Mouse (Mus musculus): Measurements from ENCODE around the gene Vmn2r21. TPM values are rescaled to one million over a fixed set of nuclear protein-coding genes. Genes with fewer than 3 reads are reported as not detected.
"Not testable (repeated sequence)": the region's sequence is repeated elsewhere in the genome, so short reads cannot be mapped to it uniquely, and the experiment has no call there.

Vmn2r21 gene
- not detected in 2 replicates for polyA plus RNA-seq (2012; rRNA removed)

- not testable (repeated sequence) for H3K4me1 ChIP-seq (ENCODE audit: control insufficient read depth, insufficient read depth, insufficient read length); H3K4me3 ChIP-seq (ENCODE audit: extremely low read depth, insufficient read depth, insufficient read length); DNase-seq (ENCODE audit: low read depth in 1 of 2, low spot score in 2 of 2); H3K27me3 ChIP-seq (ENCODE audit: control insufficient read depth, insufficient read depth, low read length); H3K36me3 ChIP-seq (ENCODE audit: control insufficient read depth, insufficient read depth, low read length); H3K27ac ChIP-seq (ENCODE audit: insufficient read depth, low read length)
- WGBS: no CpG with 5 or more reads among the region's 4 CpGs
These were observed at the start of gene Vmn2r21 for GRCm38 (mm10) chr6:123533306-123533705. TSS of gene Vmn2r21 (minus strand) at chr6:123533406.

DNA sequence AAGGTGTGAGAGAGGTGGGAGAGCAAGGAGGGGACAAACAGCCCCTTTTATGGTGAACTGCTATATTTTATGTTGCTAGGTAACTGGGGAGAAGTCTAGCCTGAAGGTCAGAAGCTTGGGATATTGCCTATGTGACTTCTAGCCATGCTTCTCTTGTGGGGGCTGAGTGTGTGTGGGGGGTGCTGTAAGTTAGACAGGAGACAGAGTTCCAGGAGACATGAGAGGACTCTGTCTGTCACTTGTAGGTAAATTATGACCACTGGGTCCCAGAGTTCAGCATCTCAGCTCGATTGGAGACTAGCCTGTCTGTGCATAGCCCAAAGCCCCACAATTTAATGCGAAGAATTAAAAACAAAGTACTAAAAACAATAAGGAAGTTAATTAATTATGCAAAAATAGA is 41.5 kb upstream of the Vmn2r21 start:
- not testable (repeated sequence) for H3K27me3 ChIP-seq (ENCODE audit: control insufficient read depth, insufficient read depth, low read length); H3K4me1 ChIP-seq (ENCODE audit: control insufficient read depth, insufficient read depth, insufficient read length); H3K36me3 ChIP-seq (ENCODE audit: control insufficient read depth, insufficient read depth, low read length); H3K27ac ChIP-seq (ENCODE audit: insufficient read depth, low read length); DNase-seq (ENCODE audit: low read depth in 1 of 2, low spot score in 2 of 2); H3K4me3 ChIP-seq (ENCODE audit: extremely low read depth, insufficient read depth, insufficient read length)
- no CpG with 5 or more reads among the region's 2 CpGs for WGBS

DNA sequence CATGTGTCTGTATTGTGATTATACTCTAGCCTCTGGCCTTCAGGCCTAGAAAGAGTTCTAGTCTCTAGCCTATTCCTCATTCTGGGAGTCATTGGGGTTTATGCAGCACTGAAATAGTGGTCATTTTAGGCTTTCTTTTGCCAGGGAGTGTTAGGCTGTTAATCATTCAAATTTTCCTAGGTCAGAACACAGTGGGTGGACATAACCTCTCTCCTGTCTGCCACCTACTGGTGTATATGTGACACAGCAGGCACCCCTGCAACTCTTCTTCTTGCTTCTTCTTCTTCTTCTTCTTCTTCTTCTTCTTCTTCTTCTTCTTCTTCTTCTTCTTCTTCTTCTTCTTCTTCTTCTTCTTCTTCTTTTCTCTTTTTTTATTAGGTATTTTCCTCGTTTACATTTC is 6.5 kb upstream of the Vmn2r21 start:
- not testable (repeated sequence) for H3K36me3 ChIP-seq (ENCODE audit: control insufficient read depth, insufficient read depth, low read length); H3K4me1 ChIP-seq (ENCODE audit: control insufficient read depth, insufficient read depth, insufficient read length); H3K27ac ChIP-seq (ENCODE audit: insufficient read depth, low read length); H3K27me3 ChIP-seq (ENCODE audit: control insufficient read depth, insufficient read depth, low read length); H3K4me3 ChIP-seq (ENCODE audit: extremely low read depth, insufficient read depth, insufficient read length); DNase-seq (ENCODE audit: low read depth in 1 of 2, low spot score in 2 of 2)
- no CpG with 5 or more reads among the region's 1 CpGs for WGBS

- H3K27me3 ChIP-seq (ENCODE audit: control insufficient read depth, insufficient read depth, low read length); DNase-seq (ENCODE audit: low read depth in 1 of 2, low spot score in 2 of 2); H3K27ac ChIP-seq (ENCODE audit: insufficient read depth, low read length); H3K36me3 ChIP-seq (ENCODE audit: control insufficient read depth, insufficient read depth, low read length); H3K4me1 ChIP-seq (ENCODE audit: control insufficient read depth, insufficient read depth, insufficient read length); H3K4me3 ChIP-seq (ENCODE audit: extremely low read depth, insufficient read depth, insufficient read length): not testable (repeated sequence)
- no CpG with 5 or more reads among the region's 8 CpGs for WGBS
These were observed 10.8 kb downstream of the Vmn2r21 start for GRCm38 (mm10) chr6:123522263-123523011.

GRCm38 (mm10) chr6:123473045-123473444 is 60.2 kb downstream of the Vmn2r21 start:
- H3K36me3 ChIP-seq (ENCODE audit: control insufficient read depth, insufficient read depth, low read length); DNase-seq (ENCODE audit: low read depth in 1 of 2, low spot score in 2 of 2); H3K4me3 ChIP-seq (ENCODE audit: extremely low read depth, insufficient read depth, insufficient read length); H3K27ac ChIP-seq (ENCODE audit: insufficient read depth, low read length); H3K4me1 ChIP-seq (ENCODE audit: control insufficient read depth, insufficient read depth, insufficient read length); H3K27me3 ChIP-seq (ENCODE audit: control insufficient read depth, insufficient read depth, low read length): not testable (repeated sequence)
- no CpG with 5 or more reads among the region's 5 CpGs for WGBS

- no CpG with 5 or more reads among the region's 2 CpGs for WGBS
- not testable (repeated sequence) for H3K4me1 ChIP-seq (ENCODE audit: control insufficient read depth, insufficient read depth, insufficient read length); H3K27me3 ChIP-seq (ENCODE audit: control insufficient read depth, insufficient read depth, low read length); H3K36me3 ChIP-seq (ENCODE audit: control insufficient read depth, insufficient read depth, low read length); H3K4me3 ChIP-seq (ENCODE audit: extremely low read depth, insufficient read depth, insufficient read length); DNase-seq (ENCODE audit: low read depth in 1 of 2, low spot score in 2 of 2); H3K27ac ChIP-seq (ENCODE audit: insufficient read depth, low read length)
These were observed 60.7 kb downstream of the Vmn2r21 start for GRCm38 (mm10) chr6:123472458-123472987.

DNA sequence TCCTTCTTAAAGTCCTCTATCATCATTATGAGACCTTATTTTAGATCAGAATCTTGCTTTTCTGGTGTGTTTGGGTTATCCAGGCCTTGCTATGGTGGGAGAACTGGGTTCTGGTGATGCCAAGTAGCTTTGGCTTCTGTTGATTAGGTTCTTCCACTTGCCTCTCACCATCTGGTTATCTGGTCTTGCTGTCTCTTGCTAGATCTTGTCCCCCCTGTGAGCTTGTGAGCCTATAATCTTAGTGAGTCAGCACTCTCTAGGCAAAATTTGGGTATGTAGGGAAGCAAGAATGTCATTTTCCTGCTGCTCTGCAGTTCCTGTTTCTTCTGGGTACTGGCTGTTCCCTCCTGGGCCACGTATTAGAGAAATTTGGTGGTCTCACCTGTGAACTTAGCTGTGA is 64.6 kb downstream of the Vmn2r21 start:
- not testable (repeated sequence) for H3K4me1 ChIP-seq (ENCODE audit: control insufficient read depth, insufficient read depth, insufficient read length); H3K36me3 ChIP-seq (ENCODE audit: control insufficient read depth, insufficient read depth, low read length); DNase-seq (ENCODE audit: low read depth in 1 of 2, low spot score in 2 of 2); H3K27me3 ChIP-seq (ENCODE audit: control insufficient read depth, insufficient read depth, low read length); H3K4me3 ChIP-seq (ENCODE audit: extremely low read depth, insufficient read depth, insufficient read length); H3K27ac ChIP-seq (ENCODE audit: insufficient read depth, low read length)
- no CpG with 5 or more reads among the region's 1 CpGs for WGBS

Other genes starting within 250 kb of the Vmn2r21 start
- gene Clec4e, start 243.5 kb downstream of the Vmn2r21 start, polyA plus RNA-seq (2012; rRNA removed): 0.23 and 0.33 TPM in 2 replicates
- gene Vmn2r19, start 225.1 kb downstream of the Vmn2r21 start, polyA plus RNA-seq (2012; rRNA removed): not detected in 2 replicates
- not detected in 2 replicates for gene Vmn2r20, start 115.3 kb downstream of the Vmn2r21 start, polyA plus RNA-seq (2012; rRNA removed)
- gene Vmn2r22, start 117.3 kb upstream of the Vmn2r21 start, polyA plus RNA-seq (2012; rRNA removed): not detected in 2 replicates
- not detected in 2 replicates for gene Vmn2r23, start 169.3 kb upstream of the Vmn2r21 start, polyA plus RNA-seq (2012; rRNA removed)
- gene Vmn2r24, start 245.5 kb upstream of the Vmn2r21 start, polyA plus RNA-seq (2012; rRNA removed): not detected in 2 replicates

Data from spleen, adult 2 months (tissue).